Mouse (Mus musculus) liver, adult (tissue): ENCODE measurements around the gene Rapgef1.

Experiments used
- GATA4 ChIP-seq: IDR thresholded peaks from 2 replicates; pipeline ENCODE4 v1.6.1; 2014; ENCODE audit warnings: mild to moderate bottlenecking, low read length; ENCODE audit not compliant: insufficient replicate concordance

Rapgef1 gene

GRCm38 (mm10) chr2:29698421-29699290 lies 79.1 kb downstream of the Rapgef1 start:
- TF ChIP-seq GATA4 = no peak

- TF ChIP-seq GATA4 = no peak
These were observed 81.4 kb downstream of the Rapgef1 start for GRCm38 (mm10) chr2:29700898-29701297.

DNA sequence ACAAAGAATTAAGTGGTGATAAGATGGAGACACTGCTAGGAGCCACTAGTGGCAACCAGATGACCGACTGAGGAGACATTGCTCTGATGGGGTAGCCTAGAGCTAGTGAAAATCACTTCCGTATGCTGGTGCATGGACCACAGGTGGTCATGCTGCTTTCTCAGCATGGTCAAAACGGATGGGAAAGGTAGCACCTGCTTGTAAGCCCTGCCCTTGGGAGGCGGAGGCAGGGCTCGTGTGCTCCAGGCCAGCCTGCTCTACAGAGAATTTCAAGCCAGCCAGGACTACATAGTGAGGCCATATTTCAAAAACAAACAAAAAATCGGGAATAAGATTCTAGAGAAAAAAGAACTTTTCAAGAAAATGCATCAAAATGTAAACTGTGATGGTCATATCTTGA lies 81.9 kb downstream of the Rapgef1 start:
- TF ChIP-seq GATA4 = no peak

GRCm38 (mm10) chr2:29702189-29702588 lies 82.7 kb downstream of the Rapgef1 start:
- no peak for TF ChIP-seq GATA4

- no peak for TF ChIP-seq GATA4
These were observed 83.9 kb downstream of the Rapgef1 start for GRCm38 (mm10) chr2:29703104-29704081.

DNA sequence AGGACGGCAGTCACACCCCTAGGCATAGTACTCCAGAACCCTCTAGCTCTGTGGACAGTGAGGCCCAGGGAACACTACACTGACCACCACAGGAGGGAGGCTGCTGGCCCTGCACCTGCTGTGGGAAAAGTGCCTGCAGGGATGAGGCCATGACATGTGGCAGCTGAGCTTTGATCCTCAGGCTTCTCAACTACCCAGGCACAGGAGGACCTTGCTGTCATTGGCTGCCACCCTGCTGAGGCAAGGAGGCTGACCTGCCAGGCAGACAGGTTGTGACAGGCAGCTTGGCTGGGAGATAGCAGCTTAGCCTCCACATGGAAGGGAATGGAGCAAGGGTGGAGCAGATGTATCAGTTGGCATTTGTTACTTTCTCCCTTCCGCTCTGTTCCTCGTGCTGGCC lies 86.0 kb downstream of the Rapgef1 start:
- TF ChIP-seq GATA4 = no peak

DNA sequence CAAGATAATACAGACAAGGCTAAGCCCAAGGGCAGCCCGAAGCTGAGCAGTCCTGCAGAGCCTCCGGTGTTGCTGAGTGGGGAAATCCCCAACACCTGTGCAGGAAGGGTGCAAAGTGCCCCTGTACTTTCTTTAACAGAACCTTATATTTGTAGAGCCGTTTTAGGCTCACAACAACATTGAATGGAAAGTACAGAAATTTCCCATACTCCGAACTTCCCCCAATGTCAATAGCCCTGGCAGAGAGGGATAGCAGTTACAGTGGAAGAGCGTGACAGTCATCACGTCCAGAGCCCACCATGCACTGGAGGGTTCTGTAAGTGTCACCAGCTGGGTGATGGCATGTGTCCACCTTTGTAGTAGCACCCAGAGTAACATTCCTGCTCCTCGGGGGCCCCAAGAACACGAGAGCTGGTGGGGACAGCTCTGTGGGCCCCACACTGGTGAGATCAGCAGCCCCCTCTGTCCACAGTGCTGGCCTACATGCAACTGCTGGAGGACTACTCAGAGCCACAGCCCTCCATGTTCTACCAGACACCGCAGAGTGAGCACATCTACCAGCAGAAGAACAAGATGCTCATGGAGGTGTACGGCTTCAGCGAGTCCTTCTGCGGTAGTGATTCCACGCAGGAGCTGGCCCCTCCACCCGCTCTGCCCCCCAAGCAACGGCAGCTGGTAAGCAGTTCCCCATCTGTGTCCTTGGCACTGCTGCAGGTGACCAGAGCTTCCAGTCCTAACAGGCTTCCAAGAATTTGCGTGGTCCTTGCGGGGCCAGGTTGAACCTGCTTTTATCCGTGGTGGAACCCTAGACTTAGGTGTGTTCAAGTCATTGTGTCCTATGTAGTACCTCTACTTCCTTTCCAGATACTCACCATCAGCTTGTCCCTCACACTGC lies 87.5 kb downstream of the Rapgef1 start:
- TF ChIP-seq GATA4 = no peak

DNA sequence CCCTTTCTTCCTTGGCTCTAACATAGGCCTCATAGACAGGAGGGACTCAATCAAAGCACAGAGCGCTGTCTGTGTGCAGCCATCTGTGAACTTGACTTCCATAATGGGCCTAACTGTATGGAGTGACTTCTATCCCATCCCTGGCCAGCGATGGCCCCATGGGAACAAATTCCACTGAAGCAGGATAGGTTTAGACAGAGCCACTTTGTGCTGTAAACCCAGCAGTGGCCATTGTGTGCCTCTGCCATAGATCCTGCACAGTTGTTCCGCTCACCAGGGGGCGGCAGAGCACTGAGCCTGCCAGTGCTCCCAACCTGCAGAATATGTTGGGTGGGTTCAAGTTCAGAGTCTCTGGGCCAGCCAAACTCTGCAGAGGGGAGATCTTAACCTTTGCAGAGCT lies 88.2 kb downstream of the Rapgef1 start:
- TF ChIP-seq GATA4 = no peak

DNA sequence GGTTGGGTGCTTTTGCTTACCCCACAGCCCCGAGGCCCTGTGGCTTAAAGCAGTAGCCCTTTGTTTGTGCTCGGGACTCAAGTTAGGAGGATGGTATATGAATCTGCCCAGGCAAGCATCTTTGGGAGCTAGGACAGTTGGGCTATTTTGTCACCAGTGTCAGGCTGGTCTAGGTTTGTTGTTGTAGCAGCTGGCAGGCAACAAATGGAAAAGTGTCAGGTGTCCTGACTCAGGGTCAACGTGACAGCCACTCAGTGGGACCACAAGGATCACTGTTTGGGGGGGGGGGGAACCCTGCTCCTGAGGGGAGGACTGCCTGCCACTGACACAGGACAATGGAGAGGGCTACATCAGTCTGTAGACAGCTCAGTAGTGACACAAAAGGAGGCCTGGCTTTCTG lies 91.5 kb downstream of the Rapgef1 start:
- no peak for TF ChIP-seq GATA4

DNA sequence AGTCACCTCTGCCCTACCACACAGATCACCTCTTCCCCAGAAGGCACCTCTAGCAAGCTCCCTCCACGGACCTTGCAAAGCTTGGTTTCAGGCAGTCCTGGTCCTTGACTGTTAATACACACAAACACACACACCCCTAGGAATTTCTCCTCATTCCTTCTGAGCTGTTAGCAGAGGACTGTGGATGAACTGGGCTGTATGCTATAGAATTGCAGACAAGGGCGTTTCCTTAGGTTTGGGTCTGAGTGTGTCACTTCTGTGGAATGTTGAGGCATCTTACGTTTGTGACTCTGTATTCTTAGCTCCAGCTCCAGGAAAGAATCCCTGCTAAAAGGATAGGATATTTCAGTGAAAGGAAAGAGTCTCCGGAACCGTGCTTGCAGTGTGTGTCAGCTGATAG lies 92.4 kb downstream of the Rapgef1 start:
- no peak for TF ChIP-seq GATA4

- no peak for TF ChIP-seq GATA4
These were observed 94.0 kb downstream of the Rapgef1 start for GRCm38 (mm10) chr2:29713501-29713900.

DNA sequence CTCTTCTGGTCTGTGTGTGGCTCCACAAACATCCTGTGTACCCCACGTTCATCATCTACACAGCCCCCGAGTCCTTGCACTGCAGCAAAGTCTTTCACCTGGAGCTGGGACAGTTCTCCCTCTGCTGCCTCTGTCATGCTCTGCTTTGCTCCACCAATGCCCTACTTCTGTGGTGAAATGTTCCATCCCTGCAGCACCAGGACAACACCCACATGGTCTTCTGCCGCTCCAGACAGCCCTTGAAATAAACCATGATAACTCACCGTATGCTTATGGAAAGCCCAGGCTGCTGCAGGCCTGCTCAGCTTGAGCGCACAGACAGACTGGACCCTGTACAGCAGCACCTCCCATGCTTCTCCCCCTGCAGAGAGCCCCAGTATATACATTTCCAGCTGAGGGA lies 94.6 kb downstream of the Rapgef1 start:
- TF ChIP-seq GATA4 = no peak

GRCm38 (mm10) chr2:29716143-29716542 lies 96.6 kb downstream of the Rapgef1 start:
- no peak for TF ChIP-seq GATA4

- no peak for TF ChIP-seq GATA4
These were observed 97.2 kb downstream of the Rapgef1 start for GRCm38 (mm10) chr2:29716691-29717090.

- TF ChIP-seq GATA4 = no peak
These were observed 99.1 kb downstream of the Rapgef1 start for GRCm38 (mm10) chr2:29718581-29718980.
